Mouse (Mus musculus) limb, embryonic 14.5 days (tissue): ENCODE measurements around the gene Tas2r121. TPM values are rescaled to one million over a fixed set of nuclear protein-coding genes. Genes with fewer than 3 reads are reported as not detected.

ENCODE experiments used
- ATAC-seq: fragments of 200-750 bp; cut with Nextera tagmentation; 2 replicates; pipeline ENCODE4 v1.8.0; 2017; ENCODE audit warnings: low read depth, moderate number of reproducible peaks, moderate TSS enrichment; ENCODE audit not compliant: low FRiP score
- DNase-seq: peaks from one replicate; pipeline ENCODE4 v3.0.0-alpha.2; 2015; ENCODE audit warnings: low spot score
- H3K27ac ChIP-seq: fragments of 300-500 bp; sonication (generic); replicated peaks from 2 replicates; pipeline ENCODE4 v1.5.1; 2014; ENCODE audit warnings: low read depth, mild to moderate bottlenecking, low read length, moderate library complexity, mixed read lengths
- H3K27me3 ChIP-seq: fragments of 300-500 bp; sonication (generic); 2 replicates; pipeline ENCODE4 v1.6.1; 2014; ENCODE audit warnings: low read length, mixed read lengths; ENCODE audit not compliant: control insufficient read depth, insufficient read depth
- H3K36me3 ChIP-seq: fragments of 300-500 bp; sonication (generic); 2 replicates; pipeline ENCODE4 v1.6.1; 2014; ENCODE audit warnings: mild to moderate bottlenecking, low read length, moderate library complexity, mixed read lengths; ENCODE audit not compliant: control insufficient read depth, insufficient read depth
- H3K4me1 ChIP-seq: fragments of 300-500 bp; sonication (generic); 2 replicates; pipeline ENCODE4 v1.6.1; 2014; ENCODE audit warnings: antibody characterized with exemption, low read length, mixed read lengths; ENCODE audit not compliant: control insufficient read depth, insufficient read depth
- H3K4me2 ChIP-seq: fragments of 300-500 bp; sonication (generic); replicated peaks from 2 replicates; pipeline ENCODE4 v1.6.1; 2014; ENCODE audit warnings: low read depth, mild to moderate bottlenecking, low read length, moderate library complexity; ENCODE audit not compliant: severe bottlenecking
- H3K4me3 ChIP-seq: fragments of 300-500 bp; sonication (generic); replicated peaks from 2 replicates; pipeline ENCODE4 v1.5.1; 2014; ENCODE audit warnings: low read length
- H3K9ac ChIP-seq: fragments of 300-500 bp; sonication (generic); 2 replicates; pipeline ENCODE4 v1.6.1; 2014; ENCODE audit warnings: mild to moderate bottlenecking, low read depth, low read length, moderate library complexity; ENCODE audit not compliant: severe bottlenecking
- H3K9me3 ChIP-seq: fragments of 300-500 bp; sonication (generic); 2 replicates; pipeline ENCODE4 v1.6.1; 2016; ENCODE audit warnings: low read length; ENCODE audit not compliant: control insufficient read depth
- POLR2A ChIP-seq: fragments of 200-500 bp; IDR thresholded peaks from 2 replicates; pipeline ENCODE4 v1.8.0; 2012; ENCODE audit warnings: inconsistent platforms, mild to moderate bottlenecking, moderate library complexity, borderline replicate concordance; ENCODE audit not compliant: insufficient read depth, insufficient read length; ENCODE audit errors: extremely low read depth
- WGBS: fragments of 180-500 bp; shearing (Covaris S2); extraction: QIAGEN DNeasy Blood & Tissue Kit; methylation state at CpG from one replicate; pipeline ENCODE4 v1.1.7; 2014; 5-methylcytosine and 5-hydroxymethylcytosine counted together
- polyA plus RNA-seq, 2 experiments: library from polyadenylated mRNA; depleted of rRNA in 1 of 2; stranded (reverse) in 1 of 2; unstranded in 1 of 2; fragments of >200 nt; fragmentation: Nextera tagmentation in 1 of 2; extraction: Ambion mirVana in 1 of 2; gene quantifications; 2 replicates each; pipeline versions ENCODE4 v1.2.1 to v1.2.3; 2012 to 2014

The Tas2r121 gene
- polyA plus RNA-seq, 2 experiments: not detected

GRCm38 (mm10) chr6:132656653-132657052, 44.2 kb downstream of the Tas2r121 start, which contains the start of gene Tas2r120:
Tas2r120 (plus strand) TSS chr6:132656953.
- Histone ChIP-seq H3K4me2 (no peak within 1 kb of the TSS), H3K27ac (no peak within 1 kb of the TSS), H3K27me3 (no peaks in the 10 kb centered on the region), H3K4me1 (no peaks in the 10 kb centered on the region), H3K36me3 (no peaks in the 10 kb centered on the region), H3K4me3 (no peak within 1 kb of the TSS), H3K9ac (no peak within 1 kb of the TSS), H3K9me3 (no peaks in the 10 kb centered on the region)
- TF ChIP-seq POLR2A: no peak
- ATAC-seq (no peak), DNase-seq (no peak)

- DNase-seq: no peak
- no peaks in the 10 kb centered on the region for H3K9me3 ChIP-seq
- H3K9ac ChIP-seq: no peak within 1 kb of the TSS
- H3K4me2 ChIP-seq: no peak within 1 kb of the TSS
- no peak within 1 kb of the TSS for H3K4me3 ChIP-seq
- no peak for TF ChIP-seq POLR2A
- no peaks in the 10 kb centered on the region for H3K36me3 ChIP-seq
- ATAC-seq: no peak
- no peaks in the 10 kb centered on the region for H3K27me3 ChIP-seq
- no peak within 1 kb of the TSS for H3K27ac ChIP-seq
- H3K4me1 ChIP-seq: no peaks in the 10 kb centered on the region
- WGBS: 77% methylated on average over 1 of the region's 1 CpGs
Measured at GRCm38 (mm10) chr6:132651426-132651825, 49.4 kb downstream of the Tas2r121 start, which contains the start of gene A630073D07Rik. A630073D07Rik (minus strand) TSS chr6:132651526.

Other genes starting within 250 kb of the Tas2r121 start
- not detected in 2 replicates for gene Prh1, start 131.2 kb downstream of the Tas2r121 start, polyA plus RNA-seq (2012; rRNA removed)
- not detected in 2 replicates for gene Prh1, start 131.2 kb downstream of the Tas2r121 start, polyA plus RNA-seq (2014; fragmentation: Nextera tagmentation; extraction: Ambion mirVana)
- not detected in 2 replicates for gene Prp2, start 105.1 kb downstream of the Tas2r121 start, polyA plus RNA-seq (2012; rRNA removed)
- not detected in 2 replicates for gene Prp2, start 105.1 kb downstream of the Tas2r121 start, polyA plus RNA-seq (2014; fragmentation: Nextera tagmentation; extraction: Ambion mirVana)
- not detected in 2 replicates for gene A630073D07Rik, start 49.5 kb downstream of the Tas2r121 start, polyA plus RNA-seq (2012; rRNA removed)
- not detected in 2 replicates for gene A630073D07Rik, start 49.5 kb downstream of the Tas2r121 start, polyA plus RNA-seq (2014; fragmentation: Nextera tagmentation; extraction: Ambion mirVana)
- gene Tas2r120, start 44.1 kb downstream of the Tas2r121 start, polyA plus RNA-seq (2012; rRNA removed): not detected in 2 replicates
- gene Tas2r120, start 44.1 kb downstream of the Tas2r121 start, polyA plus RNA-seq (2014; fragmentation: Nextera tagmentation; extraction: Ambion mirVana): not detected in 2 replicates
- not detected in 2 replicates for gene Tas2r122, start 10.9 kb upstream of the Tas2r121 start, polyA plus RNA-seq (2012; rRNA removed)
- not detected in 2 replicates for gene Tas2r122, start 10.9 kb upstream of the Tas2r121 start, polyA plus RNA-seq (2014; fragmentation: Nextera tagmentation; extraction: Ambion mirVana)
- not detected in 2 replicates for gene Tas2r115, start 37.0 kb upstream of the Tas2r121 start, polyA plus RNA-seq (2012; rRNA removed)
- not detected in 2 replicates for gene Tas2r115, start 37.0 kb upstream of the Tas2r121 start, polyA plus RNA-seq (2014; fragmentation: Nextera tagmentation; extraction: Ambion mirVana)
- not detected in 2 replicates for gene Tas2r124, start 53.7 kb upstream of the Tas2r121 start, polyA plus RNA-seq (2012; rRNA removed)
- not detected in 2 replicates for gene Tas2r124, start 53.7 kb upstream of the Tas2r121 start, polyA plus RNA-seq (2014; fragmentation: Nextera tagmentation; extraction: Ambion mirVana)
- not detected in 2 replicates for gene Tas2r102, start 61.1 kb upstream of the Tas2r121 start, polyA plus RNA-seq (2012; rRNA removed)
- gene Tas2r102, start 61.1 kb upstream of the Tas2r121 start, polyA plus RNA-seq (2014; fragmentation: Nextera tagmentation; extraction: Ambion mirVana): not detected in 2 replicates
- not detected in 2 replicates for gene Tas2r136, start 77.2 kb upstream of the Tas2r121 start, polyA plus RNA-seq (2012; rRNA removed)
- gene Tas2r136, start 77.2 kb upstream of the Tas2r121 start, polyA plus RNA-seq (2014; fragmentation: Nextera tagmentation; extraction: Ambion mirVana): not detected in 2 replicates
- gene Tas2r117, start 101.8 kb upstream of the Tas2r121 start, polyA plus RNA-seq (2012; rRNA removed): not detected in 2 replicates
- not detected in 2 replicates for gene Tas2r117, start 101.8 kb upstream of the Tas2r121 start, polyA plus RNA-seq (2014; fragmentation: Nextera tagmentation; extraction: Ambion mirVana)
- gene Tas2r123, start 146.1 kb upstream of the Tas2r121 start, polyA plus RNA-seq (2012; rRNA removed): not detected in 2 replicates
- not detected in 2 replicates for gene Tas2r123, start 146.1 kb upstream of the Tas2r121 start, polyA plus RNA-seq (2014; fragmentation: Nextera tagmentation; extraction: Ambion mirVana)
- not detected in 2 replicates for gene Tas2r116, start 154.4 kb upstream of the Tas2r121 start, polyA plus RNA-seq (2012; rRNA removed)
- not detected in 2 replicates for gene Tas2r116, start 154.4 kb upstream of the Tas2r121 start, polyA plus RNA-seq (2014; fragmentation: Nextera tagmentation; extraction: Ambion mirVana)
- gene Tas2r110, start 167.0 kb upstream of the Tas2r121 start, polyA plus RNA-seq (2012; rRNA removed): not detected in 2 replicates
- gene Tas2r110, start 167.0 kb upstream of the Tas2r121 start, polyA plus RNA-seq (2014; fragmentation: Nextera tagmentation; extraction: Ambion mirVana): not detected in 2 replicates
- gene Tas2r113, start 192.0 kb upstream of the Tas2r121 start, polyA plus RNA-seq (2012; rRNA removed): not detected in 2 replicates
- gene Tas2r113, start 192.0 kb upstream of the Tas2r121 start, polyA plus RNA-seq (2014; fragmentation: Nextera tagmentation; extraction: Ambion mirVana): not detected in 2 replicates
- gene Tas2r125, start 208.6 kb upstream of the Tas2r121 start, polyA plus RNA-seq (2012; rRNA removed): not detected in 2 replicates
- not detected in 2 replicates for gene Tas2r125, start 208.6 kb upstream of the Tas2r121 start, polyA plus RNA-seq (2014; fragmentation: Nextera tagmentation; extraction: Ambion mirVana)